Mouse (Mus musculus) heart, adult 18-20 months (tissue): ENCODE measurements around the gene Arih2. TPM values are rescaled to one million over a fixed set of nuclear protein-coding genes. Genes with fewer than 3 reads are reported as not detected.
A peak's percentile ranks its signal among the peaks of the same experiment; 100 is the strongest.

Source experiments
- DNase-seq, 2 experiments: peaks; one replicate each; pipeline ENCODE4 v3.0.0; 2021 to 2022; ENCODE audit warnings: mixed read lengths in 1 of 2
- microRNA-seq, 2 experiments: library from miRNA; unstranded; fragments of <30 nt; microRNA quantifications; one replicate each; pipeline ENCODE4 v1.2.0; 2022
- total RNA-seq, 2 experiments: library from RNA; stranded (reverse); gene quantifications; 2 replicates each; pipeline ENCODE4 v1.2.3; 2021

Arih2 gene
- total RNA-seq, 2 experiments from 2014 or later = 40.6 to 42.7 TPM

- DNase-seq = peak; percentile 97 to 98
These were observed 88.9 kb downstream of the Arih2 start, which contains the start of gene Impdh2 for GRCm38 (mm10) chr9:108560227-108560841. Gene Impdh2 (plus strand): TSS chr9:108560286.

DNA sequence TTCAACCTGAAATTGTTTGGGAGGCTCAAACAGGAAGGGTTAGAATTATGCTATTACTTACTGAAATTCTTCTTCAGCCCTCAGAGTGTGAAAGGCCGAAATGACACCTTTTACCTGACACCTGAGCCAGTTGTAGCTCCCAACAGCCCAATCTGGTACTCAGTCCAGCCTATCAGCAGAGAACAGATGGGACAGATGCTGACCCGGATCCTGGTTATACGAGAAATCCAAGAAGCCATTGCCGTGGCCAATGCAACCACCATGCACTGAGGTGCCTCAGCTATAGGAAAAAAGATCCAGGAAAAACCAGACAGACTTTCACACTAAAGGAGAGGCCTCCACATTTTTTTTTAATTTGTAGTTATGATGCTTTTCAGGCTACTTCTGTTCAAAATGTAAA, 90.0 kb downstream of the Arih2 start:
- no peak for DNase-seq

Small RNA genes within 50 kb of the gene (microRNA-seq; reads per million reads assigned to microRNA genes)
- 0 reads per million in 2 experiments for gene Gm24083
- 0 reads per million in 2 experiments for gene Gm26298
- 0 reads per million in 2 experiments for gene Mir191
- 833 to 1,300 reads per million in 2 experiments for gene Mir425

Other genes starting within 250 kb of the Arih2 start
- gene Ccdc36, start 220.9 kb downstream of the Arih2 start, total RNA-seq = not detected
- gene BC048562, start 212.9 kb downstream of the Arih2 start, total RNA-seq = not detected
- gene Ccdc71, start 188.9 kb downstream of the Arih2 start, total RNA-seq = 10 to 100 TPM; 23.1 to 23.3 TPM
- gene Klhdc8b, start 187.8 kb downstream of the Arih2 start, total RNA-seq = 1 to 10 TPM; 4.7 to 5.5 TPM
- 100 to 1,000 TPM; 334 to 339 TPM for gene Lamb2, start 169.7 kb downstream of the Arih2 start, total RNA-seq
- gene Usp19, start 158.8 kb downstream of the Arih2 start, total RNA-seq = 10 to 100 TPM; 79.9 to 91.6 TPM
- 10 to 100 TPM; 76.4 to 90.3 TPM for gene Qars, start 141.7 kb downstream of the Arih2 start, total RNA-seq
- 10 to 100 TPM; 57.8 to 58.7 TPM for gene Qrich1, start 132.6 kb downstream of the Arih2 start, total RNA-seq
- gene Impdh2, start 89.1 kb downstream of the Arih2 start, total RNA-seq = 10 to 100 TPM; 48.3 to 49.7 TPM
- gene Ndufaf3, start 82.0 kb downstream of the Arih2 start, total RNA-seq = 10 to 100 TPM; 67.0 to 72.6 TPM
- 10 to 100 TPM; 21.3 to 21.9 TPM for gene Dalrd3, start 79.5 kb downstream of the Arih2 start, total RNA-seq
- gene Wdr6, start 70.6 kb downstream of the Arih2 start, total RNA-seq = 10 to 100 TPM; 10.9 to 12.6 TPM
- gene P4htm, start 51.7 kb downstream of the Arih2 start, total RNA-seq = 10 to 100 TPM; 12.6 to 14.0 TPM
- 100 to 1,000 TPM; 214 to 233 TPM for gene Slc25a20, start 12.7 kb upstream of the Arih2 start, total RNA-seq
- 10 to 100 TPM; 76.2 to 79.9 TPM for gene Prkar2a, start 39.9 kb upstream of the Arih2 start, total RNA-seq
- 10 to 100 TPM; 16.7 to 24.8 TPM for gene Ip6k2, start 134.4 kb upstream of the Arih2 start, total RNA-seq
- gene Nckipsd, start 159.0 kb upstream of the Arih2 start, total RNA-seq = 1 to 10 TPM; 8.6 to 9.6 TPM
- under 1 TPM in 1 of 2 experiments, not detected in 1; 0.03 TPM for gene Celsr3, start 176.9 kb upstream of the Arih2 start, total RNA-seq
- 10 to 100 TPM; 19.6 to 19.8 TPM for gene Slc26a6, start 203.9 kb upstream of the Arih2 start, total RNA-seq